Mouse (Mus musculus) Patski (cell line): Measurements from ENCODE around the gene Tnfrsf13c. TPM values are rescaled to one million over a fixed set of nuclear protein-coding genes. Genes with fewer than 3 reads are reported as not detected.

Experiments used
- ATAC-seq: fragments of 100-300 bp; one replicate; pipeline ENCODE4 v1.8.0; 2021
- CTCF ChIA-PET: fragments of 350-600 bp; sonication (Branson Sonifier 250); formaldehyde crosslinking; loops from one replicate; lab custom pipeline; 2022; ENCODE audit warnings: inconsistent platforms; lab: Charles Lee
- POLR2A ChIA-PET: fragments of 350-600 bp; sonication (Branson Sonifier 250); formaldehyde crosslinking; loops from one replicate; lab custom pipeline; 2022; ENCODE audit warnings: antibody characterized with exemption, inconsistent platforms; lab: Charles Lee
- DNase-seq: peaks from one replicate; pipeline ENCODE4 v3.0.0-alpha.2; 2011; ENCODE audit warnings: low read depth, low spot score
- H3K27me3 ChIP-seq: fragments of 371-371 bp; one replicate; pipeline ENCODE4 v1.5.1; 2021
- CTCF ChIP-seq: fragments of 100-300 bp; IDR thresholded peaks from one replicate; pipeline ENCODE4 v1.5.1; 2021
- in situ Hi-C: fragments of 300-500 bp; cut with MboI; formaldehyde crosslinking; loops from 3 replicates; pipeline ENCODE4 v1.11.1; 2018; ENCODE audit warnings: low pct_unique_long_range_greater_than_20kb, mixed read lengths
- polyA plus RNA-seq: library from polyadenylated mRNA; unstranded; gene quantifications from one replicate; pipeline ENCODE4 v1.2.3, GENCODE M21; 2021

The Tnfrsf13c gene
- polyA plus RNA-seq, 1 experiment from 2014 or later: 0.03 TPM

- in situ Hi-C loops: no loop called here
- TF ChIP-seq CTCF: no peak
- ChIA-PET POLR2A (no interaction called here), CTCF (no interaction called here)
- peaks cover 9% of the 10 kb centered on the region for H3K27me3 ChIP-seq
- DNase-seq: no peak
- ATAC-seq: no peak
These were observed 16.5 kb downstream of the Tnfrsf13c start for GRCm38 (mm10) chr15:82207504-82208219.

GRCm38 (mm10) chr15:82207105-82207459 is 17.1 kb downstream of the Tnfrsf13c start:
- no peak for ATAC-seq
- ChIA-PET POLR2A (no interaction called here), CTCF (no interaction called here)
- DNase-seq: no peak
- TF ChIP-seq CTCF: no peak
- in situ Hi-C loops: no loop called here
- peaks cover 5% of the 10 kb centered on the region for H3K27me3 ChIP-seq

- peaks cover 3% of the 10 kb centered on the region for H3K27me3 ChIP-seq
- in situ Hi-C loops: no loop called here
- no peak for ATAC-seq
- no peak for TF ChIP-seq CTCF
- ChIA-PET POLR2A (no interaction called here), CTCF (no interaction called here)
- no peak for DNase-seq
These were observed 17.6 kb downstream of the Tnfrsf13c start for GRCm38 (mm10) chr15:82206365-82207104.

- CTCF ChIA-PET: no interaction called here
These were observed 19.3 kb downstream of the Tnfrsf13c start for GRCm38 (mm10) chr15:82204680-82205371.

GRCm38 (mm10) chr15:82203611-82204351 is 20.4 kb downstream of the Tnfrsf13c start:
- in situ Hi-C loops: no loop called here
- DNase-seq (no peak), ATAC-seq (no peak)
- ChIA-PET CTCF (no interaction called here), POLR2A (no interaction called here)
- no peaks in the 10 kb centered on the region for H3K27me3 ChIP-seq
- no peak for TF ChIP-seq CTCF

More at GRCm38 (mm10) chr15:82204680-82205371, 19.3 kb downstream of the Tnfrsf13c start:
- in situ Hi-C loops: no loop called here
- no peak for ATAC-seq
- POLR2A ChIA-PET: interaction anchor here (0.5 kb wide), 1 partner anchor 534 kb away, joined by 4 read pairs; no protein-coding TSS in a partner anchor
- no peak for TF ChIP-seq CTCF
- H3K27me3 ChIP-seq: no peaks in the 10 kb centered on the region
- DNase-seq: no peak

GRCm38 (mm10) chr15:82203090-82203489 is 21.1 kb downstream of the Tnfrsf13c start:
- no peak for DNase-seq
- ChIA-PET CTCF (no interaction called here), POLR2A (no interaction called here)
- ATAC-seq: no peak
- in situ Hi-C loops: no loop called here
- no peak for TF ChIP-seq CTCF
- no peaks in the 10 kb centered on the region for H3K27me3 ChIP-seq

GRCm38 (mm10) chr15:82202086-82202485 is 22.1 kb downstream of the Tnfrsf13c start:
- no peaks in the 10 kb centered on the region for H3K27me3 ChIP-seq
- no peak for DNase-seq
- no peak for ATAC-seq
- ChIA-PET POLR2A (no interaction called here), CTCF (interaction anchor here (1.0 kb wide), 1 partner anchor 13 kb away, joined by 3 read pairs; no protein-coding TSS in a partner anchor)
- in situ Hi-C loops: no loop called here
- TF ChIP-seq CTCF: no peak

GRCm38 (mm10) chr15:82199546-82199945 is 24.6 kb downstream of the Tnfrsf13c start:
- ChIA-PET CTCF (no interaction called here), POLR2A (no interaction called here)
- DNase-seq (no peak), ATAC-seq (peak; percentile 8)
- in situ Hi-C loops: no loop called here
- no peaks in the 10 kb centered on the region for H3K27me3 ChIP-seq
- TF ChIP-seq CTCF: no peak

GRCm38 (mm10) chr15:82198342-82198741 is 25.8 kb downstream of the Tnfrsf13c start:
- POLR2A ChIA-PET: no interaction called here
- CTCF ChIA-PET: no interaction called here
- ATAC-seq (no peak), DNase-seq (no peak)
- TF ChIP-seq CTCF: no peak
- in situ Hi-C loops: no loop called here
- H3K27me3 ChIP-seq: no peaks in the 10 kb centered on the region

GRCm38 (mm10) chr15:82197937-82198336 is 26.2 kb downstream of the Tnfrsf13c start:
- ChIA-PET CTCF (no interaction called here), POLR2A (no interaction called here)
- in situ Hi-C loops: no loop called here
- no peak for ATAC-seq
- no peak for TF ChIP-seq CTCF
- H3K27me3 ChIP-seq: no peaks in the 10 kb centered on the region
- DNase-seq: no peak
